Mouse (Mus musculus) megakaryocyte, embryonic 14.5 days (primary cell): ENCODE data around the gene Trp63. TPM values are rescaled to one million over a fixed set of nuclear protein-coding genes. Genes with fewer than 3 reads are reported as not detected.

Source experiments
- H3K27me3 ChIP-seq: replicated peaks from 2 replicates; pipeline ENCODE3; 2012; ENCODE audit warnings: inconsistent platforms
- H3K36me3 ChIP-seq: replicated peaks from 2 replicates; pipeline ENCODE3; 2012; ENCODE audit warnings: low read length, inconsistent platforms, mixed read lengths
- H3K4me1 ChIP-seq: 2 replicates; pipeline ENCODE4 v1.6.1; 2012; ENCODE audit warnings: inconsistent platforms
- H3K4me3 ChIP-seq: replicated peaks from 2 replicates; pipeline ENCODE3; 2012; ENCODE audit warnings: moderate library complexity, mild to moderate bottlenecking, inconsistent platforms
- H3K9me3 ChIP-seq: 2 replicates; pipeline ENCODE4 v1.6.1; 2012; ENCODE audit warnings: inconsistent platforms
- FLI1 ChIP-seq: IDR thresholded peaks from 2 replicates; pipeline ENCODE4 v1.6.1; 2012; ENCODE audit warnings: low read length, inconsistent platforms, mixed read lengths
- GATA1 ChIP-seq: IDR thresholded peaks from 3 replicates; pipeline ENCODE4 v1.6.1; 2012; ENCODE audit warnings: mixed read lengths, low read length, inconsistent platforms, borderline replicate concordance
- polyA plus RNA-seq: library from polyadenylated mRNA; stranded (reverse); fragments of >175 nt; gene quantifications from 2 replicates; pipeline ENCODE4 v1.2.3, GENCODE M21; 2012; ENCODE audit warnings: low replicate concordance; ENCODE audit not compliant: insufficient read depth

The Trp63 gene
- polyA plus RNA-seq, 1 experiment = not detected

- Histone ChIP-seq H3K9me3 (peaks cover 3% of the 10 kb centered on the region), H3K4me1 (no peaks in the 10 kb centered on the region), H3K4me3 (no peak overlapping the region), H3K36me3 (no peaks in the 10 kb centered on the region), H3K27me3 (no peaks in the 10 kb centered on the region)
- TF ChIP-seq FLI1 (no peak), GATA1 (no peak)
Observed at GRCm38 (mm10) chr16:25912185-25912584, 228.6 kb downstream of the Trp63 start.

GRCm38 (mm10) chr16:25934181-25934580 lies 250.6 kb downstream of the Trp63 start:
- no peaks in the 10 kb centered on the region for H3K4me1 ChIP-seq
- no peak overlapping the region for H3K4me3 ChIP-seq
- H3K27me3 ChIP-seq = no peaks in the 10 kb centered on the region
- H3K36me3 ChIP-seq = no peaks in the 10 kb centered on the region
- TF ChIP-seq FLI1 (no peak), GATA1 (no peak)
- no peaks in the 10 kb centered on the region for H3K9me3 ChIP-seq
